Mouse (Mus musculus) hindbrain, postnatal 0 days (tissue): ENCODE measurements at regions not wholly inside any gene's neighbourhood (a gene's known extent, or its start where the extent isn't known, plus 50 kb on each side); places are given as distances from the start of the nearest gene placed in this dataset.

Source experiments
- ATAC-seq: fragments of 200-750 bp; cut with Nextera tagmentation; 2 replicates; pipeline ENCODE4 v1.8.0; 2017; ENCODE audit warnings: mild to moderate bottlenecking, moderate TSS enrichment, moderate library complexity
- DNase-seq: peaks from one replicate; pipeline ENCODE4 v3.0.0-alpha.2; 2015; ENCODE audit warnings: low spot score
- H3K27ac ChIP-seq: fragments of 300-500 bp; sonication (generic); 2 replicates; pipeline ENCODE4 v1.5.1; 2014; ENCODE audit warnings: mild to moderate bottlenecking
- H3K27me3 ChIP-seq: fragments of 300-500 bp; sonication (generic); 2 replicates; pipeline ENCODE4 v1.6.1; 2014; ENCODE audit warnings: low read length, mixed read lengths; ENCODE audit not compliant: insufficient read depth
- H3K36me3 ChIP-seq: fragments of 300-500 bp; sonication (generic); 2 replicates; pipeline ENCODE4 v1.6.1; 2014; ENCODE audit warnings: low read length, mixed read lengths; ENCODE audit not compliant: insufficient read depth
- H3K4me1 ChIP-seq: fragments of 300-500 bp; sonication (generic); 2 replicates; pipeline ENCODE4 v1.6.1; 2014; ENCODE audit warnings: antibody characterized with exemption, low read length, mixed read lengths; ENCODE audit not compliant: insufficient read depth
- H3K4me2 ChIP-seq: fragments of 300-500 bp; sonication (generic); 2 replicates; pipeline ENCODE4 v1.6.1; 2014; ENCODE audit warnings: low read depth, mild to moderate bottlenecking, low read length, moderate library complexity, mixed read lengths
- H3K4me3 ChIP-seq: fragments of 300-500 bp; sonication (generic); 2 replicates; pipeline ENCODE4 v1.5.1; 2014; ENCODE audit warnings: low read length
- H3K9ac ChIP-seq: fragments of 300-500 bp; sonication (generic); replicated peaks from 2 replicates; pipeline ENCODE4 v1.6.1; 2014; ENCODE audit warnings: mild to moderate bottlenecking, low read length, moderate library complexity, mixed read lengths
- H3K9me3 ChIP-seq: fragments of 300-500 bp; sonication (generic); 2 replicates; pipeline ENCODE4 v1.6.1; 2016; ENCODE audit warnings: low read length, mixed read lengths
- CTCF ChIP-seq: IDR thresholded peaks from 2 replicates; pipeline ENCODE4 v1.5.1; 2016; ENCODE audit warnings: antibody characterized with exemption, control low read depth, low read depth
- WGBS: fragments of 180-500 bp; shearing (Covaris S2); extraction: QIAGEN DNeasy Blood & Tissue Kit; methylation state at CpG from one replicate; pipeline ENCODE4 v1.1.7; 2014; 5-methylcytosine and 5-hydroxymethylcytosine counted together

DNA sequence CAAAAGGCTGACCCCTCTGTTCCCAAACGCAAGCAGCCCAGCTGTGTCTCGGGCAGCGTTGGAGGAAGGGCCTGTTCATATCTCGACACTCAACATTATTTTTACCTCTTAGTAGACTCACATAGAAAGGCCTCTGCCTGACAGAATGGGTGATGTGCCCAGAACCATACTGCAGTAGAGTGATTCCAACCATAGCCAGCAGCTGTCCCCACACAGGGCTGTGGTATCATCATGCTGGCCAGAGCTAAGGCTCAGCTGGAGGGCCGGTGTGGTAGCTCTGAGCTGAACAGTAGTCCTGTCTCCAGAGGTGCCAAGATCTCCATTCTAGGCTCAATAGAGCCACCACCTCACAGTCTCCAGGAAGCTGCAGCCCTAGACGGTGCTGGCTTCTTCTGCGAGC is 437.3 kb downstream of the Matn1 start:
- 86% methylated on average over 7 of the region's 7 CpGs for WGBS
- no peaks in the 10 kb centered on the region for H3K4me1 ChIP-seq
- no peak overlapping the region for H3K9ac ChIP-seq
- H3K27ac ChIP-seq, result no peak overlapping the region
- no peak for DNase-seq
- H3K4me2 ChIP-seq, result no peak overlapping the region
- no peak for ATAC-seq
- no peak for TF ChIP-seq CTCF
- no peaks in the 10 kb centered on the region for H3K27me3 ChIP-seq
- no peak overlapping the region for H3K4me3 ChIP-seq
- no peaks in the 10 kb centered on the region for H3K36me3 ChIP-seq
- H3K9me3 ChIP-seq, result no peaks in the 10 kb centered on the region

GRCm38 (mm10) chr4:131383862-131384261 is 439.7 kb downstream of the Matn1 start:
- no peaks in the 10 kb centered on the region for H3K27me3 ChIP-seq
- ATAC-seq (no peak), DNase-seq (no peak)
- 58% methylated on average over 5 of the region's 5 CpGs for WGBS
- no peak overlapping the region for H3K4me2 ChIP-seq
- no peak for TF ChIP-seq CTCF
- H3K9me3 ChIP-seq, result no peaks in the 10 kb centered on the region
- H3K4me1 ChIP-seq, result no peaks in the 10 kb centered on the region
- H3K9ac ChIP-seq, result no peak overlapping the region
- H3K36me3 ChIP-seq, result no peaks in the 10 kb centered on the region
- no peak overlapping the region for H3K4me3 ChIP-seq
- no peak overlapping the region for H3K27ac ChIP-seq

GRCm38 (mm10) chr4:131386961-131387360 is 442.8 kb downstream of the Matn1 start:
- Histone ChIP-seq H3K9me3 (no peaks in the 10 kb centered on the region), H3K4me2 (no peak overlapping the region), H3K27ac (no peak overlapping the region), H3K27me3 (no peaks in the 10 kb centered on the region), H3K4me3 (no peak overlapping the region), H3K36me3 (no peaks in the 10 kb centered on the region), H3K9ac (no peak overlapping the region), H3K4me1 (no peaks in the 10 kb centered on the region)
- ATAC-seq (no peak), DNase-seq (no peak)
- no peak for TF ChIP-seq CTCF
- WGBS, result 66% methylated on average over 10 of the region's 10 CpGs

DNA sequence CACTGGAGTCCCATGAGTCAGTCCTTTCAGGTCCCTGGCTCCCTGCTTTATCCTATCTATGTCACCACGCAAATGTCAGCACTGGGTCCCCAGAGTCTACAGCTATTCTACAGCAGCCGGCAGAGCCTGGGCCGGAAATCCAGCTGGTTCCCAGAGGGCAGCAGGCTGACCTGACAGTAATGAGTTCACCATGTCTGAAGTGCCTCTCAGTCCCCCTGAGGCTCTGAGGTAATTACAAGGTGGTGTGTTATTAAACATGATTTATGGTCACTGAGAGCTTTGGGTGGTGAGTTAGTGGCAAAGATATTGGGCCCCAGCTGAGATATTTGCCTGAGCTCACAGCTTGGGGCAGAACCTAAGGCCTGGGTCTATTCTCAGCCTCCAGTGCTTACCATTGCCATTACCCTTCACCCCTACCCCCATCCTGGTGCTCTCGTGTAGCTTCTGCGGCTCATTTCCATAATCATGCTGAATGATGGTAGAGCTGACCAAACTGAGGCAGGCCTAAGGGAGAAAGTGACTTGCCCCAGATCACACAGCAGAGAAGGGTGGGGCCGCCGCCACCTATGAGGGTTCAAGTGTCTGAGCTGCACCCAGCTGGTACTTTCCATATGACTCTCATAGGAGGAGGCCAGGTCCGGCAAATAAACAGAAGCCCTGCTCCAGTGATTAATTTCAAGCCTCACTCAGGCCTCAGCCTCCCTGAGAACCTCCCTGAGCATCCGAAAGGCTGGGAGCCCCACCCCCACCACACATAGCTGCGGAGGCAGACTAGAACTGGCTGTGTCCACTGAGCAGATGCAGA is 446.8 kb downstream of the Ptpru start:
- 49% methylated on average over 10 of the region's 10 CpGs for WGBS
- Histone ChIP-seq H3K4me1 (no peaks in the 10 kb centered on the region), H3K9me3 (no peaks in the 10 kb centered on the region), H3K4me2 (no peak overlapping the region), H3K9ac (no peak overlapping the region), H3K36me3 (no peaks in the 10 kb centered on the region), H3K4me3 (no peak overlapping the region), H3K27ac (no peak overlapping the region), H3K27me3 (no peaks in the 10 kb centered on the region)
- DNase-seq (peak; percentile 7), ATAC-seq (no peak)
- no peak for TF ChIP-seq CTCF

DNA sequence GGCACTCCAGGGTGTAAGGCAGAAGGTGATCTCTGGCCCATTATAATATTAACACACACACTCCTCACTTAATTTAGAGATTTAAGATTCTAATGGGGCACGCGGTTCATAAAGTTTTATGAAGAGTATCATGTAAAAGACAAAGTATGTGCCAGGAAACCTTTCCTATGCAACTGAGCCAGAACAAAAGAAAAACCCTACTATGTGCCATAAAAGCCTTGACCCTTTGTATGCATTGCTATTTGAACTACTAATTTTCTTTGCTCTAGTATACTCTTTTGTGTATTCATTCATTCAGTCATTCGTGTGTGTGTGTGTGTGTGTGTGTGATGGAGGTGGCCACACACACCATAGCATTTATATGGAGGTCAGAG is 446.2 kb downstream of the Ptpru start:
- no peak for TF ChIP-seq CTCF
- WGBS, result 89% methylated on average over 3 of the region's 3 CpGs
- ATAC-seq (no peak), DNase-seq (no peak)
- no peaks in the 10 kb centered on the region for H3K9me3 ChIP-seq
- H3K27me3 ChIP-seq, result no peaks in the 10 kb centered on the region
- no peak overlapping the region for H3K9ac ChIP-seq
- H3K36me3 ChIP-seq, result no peaks in the 10 kb centered on the region
- no peak overlapping the region for H3K4me3 ChIP-seq
- no peak overlapping the region for H3K27ac ChIP-seq
- no peaks in the 10 kb centered on the region for H3K4me1 ChIP-seq
- no peak overlapping the region for H3K4me2 ChIP-seq

GRCm38 (mm10) chr4:131392478-131392877 is 445.6 kb downstream of the Ptpru start:
- Histone ChIP-seq H3K4me1 (no peaks in the 10 kb centered on the region), H3K4me2 (no peak overlapping the region), H3K9ac (no peak overlapping the region), H3K9me3 (no peaks in the 10 kb centered on the region), H3K36me3 (no peaks in the 10 kb centered on the region), H3K27ac (no peak overlapping the region), H3K4me3 (no peak overlapping the region), H3K27me3 (no peaks in the 10 kb centered on the region)
- TF ChIP-seq CTCF, result no peak
- 80% methylated on average over 3 of the region's 3 CpGs for WGBS
- ATAC-seq (no peak), DNase-seq (no peak)

- Histone ChIP-seq H3K9ac (no peak overlapping the region), H3K4me3 (no peak overlapping the region), H3K27ac (no peak overlapping the region), H3K27me3 (no peaks in the 10 kb centered on the region), H3K4me2 (no peak overlapping the region), H3K36me3 (no peaks in the 10 kb centered on the region), H3K9me3 (no peaks in the 10 kb centered on the region), H3K4me1 (no peaks in the 10 kb centered on the region)
- no peak for ATAC-seq
- WGBS, result 80% methylated on average over 8 of the region's 8 CpGs
- no peak for TF ChIP-seq CTCF
- peak; percentile 48 for DNase-seq
Measured at GRCm38 (mm10) chr4:131396226-131396840, 441.8 kb downstream of the Ptpru start.
